Mouse (Mus musculus) hindbrain, embryonic 11.5 days (tissue): ENCODE measurements at regions not wholly inside any gene's neighbourhood (a gene's known extent, or its start where the extent isn't known, plus 50 kb on each side); places are given as distances from the start of the nearest gene placed in this dataset.
A peak's percentile ranks its signal among the peaks of the same experiment; 100 is the strongest.

ENCODE experiments used
- ATAC-seq: fragments of 200-750 bp; cut with Nextera tagmentation; 2 replicates; pipeline ENCODE4 v1.8.0; 2017; ENCODE audit warnings: mild to moderate bottlenecking, moderate TSS enrichment, moderate library complexity; ENCODE audit not compliant: low FRiP score
- DNase-seq: peaks from one replicate; pipeline ENCODE4 v3.0.0-alpha.2; 2015; ENCODE audit warnings: low spot score
- H3K27ac ChIP-seq: fragments of 300-500 bp; sonication (generic); 2 replicates; pipeline ENCODE4 v1.5.1; 2014; ENCODE audit warnings: mild to moderate bottlenecking, low read depth, low read length
- H3K27me3 ChIP-seq: fragments of 300-500 bp; sonication (generic); 2 replicates; pipeline ENCODE4 v1.6.1; 2014; ENCODE audit warnings: mild to moderate bottlenecking, low read length, moderate library complexity, mixed read lengths; ENCODE audit not compliant: control insufficient read depth, insufficient read depth
- H3K36me3 ChIP-seq: fragments of 300-500 bp; sonication (generic); 2 replicates; pipeline ENCODE4 v1.6.1; 2014; ENCODE audit warnings: mild to moderate bottlenecking, low read length, moderate library complexity, mixed read lengths; ENCODE audit not compliant: control insufficient read depth, insufficient read depth
- H3K4me1 ChIP-seq: fragments of 300-500 bp; sonication (generic); replicated peaks from 2 replicates; pipeline ENCODE4 v1.6.1; 2014; ENCODE audit warnings: low read length, mixed read lengths; ENCODE audit not compliant: control insufficient read depth, insufficient read depth
- H3K4me2 ChIP-seq: fragments of 300-500 bp; sonication (generic); replicated peaks from 2 replicates; pipeline ENCODE4 v1.6.1; 2014; ENCODE audit warnings: mild to moderate bottlenecking, low read depth, low read length
- H3K4me3 ChIP-seq: fragments of 300-500 bp; sonication (generic); 2 replicates; pipeline ENCODE4 v1.5.1; 2014; ENCODE audit warnings: low read depth, low read length
- H3K9ac ChIP-seq: fragments of 300-500 bp; sonication (generic); 2 replicates; pipeline ENCODE4 v1.6.1; 2014; ENCODE audit warnings: low read depth, low read length
- H3K9me3 ChIP-seq: fragments of 300-500 bp; sonication (generic); 2 replicates; pipeline ENCODE4 v1.6.1; 2016; ENCODE audit warnings: low read length; ENCODE audit not compliant: control insufficient read depth
- WGBS: fragments of 180-500 bp; shearing (Covaris S2); extraction: QIAGEN DNeasy Blood & Tissue Kit; methylation state at CpG from one replicate; pipeline ENCODE4 v1.1.7; 2014; 5-methylcytosine and 5-hydroxymethylcytosine counted together

- 87% methylated on average over 8 of the region's 8 CpGs for WGBS
- no peaks in the 10 kb centered on the region for H3K9me3 ChIP-seq
- no peak overlapping the region for H3K4me2 ChIP-seq
- no peaks in the 10 kb centered on the region for H3K36me3 ChIP-seq
- no peak overlapping the region for H3K27ac ChIP-seq
- ATAC-seq (no peak), DNase-seq (no peak)
- H3K4me1 ChIP-seq = no peaks in the 10 kb centered on the region
- no peak overlapping the region for H3K4me3 ChIP-seq
- no peak overlapping the region for H3K9ac ChIP-seq
- H3K27me3 ChIP-seq = no peaks in the 10 kb centered on the region
Observed at GRCm38 (mm10) chr4:150800774-150801173, 52.9 kb upstream of the Errfi1 start.

- H3K27me3 ChIP-seq = no peaks in the 10 kb centered on the region
- H3K9ac ChIP-seq = no peak overlapping the region
- no peak for ATAC-seq
- no peak overlapping the region for H3K27ac ChIP-seq
- peaks cover 2% of the 10 kb centered on the region; the same call in 1 of the 2 replicates for H3K4me1 ChIP-seq
- DNase-seq = no peak
- no peak overlapping the region for H3K4me3 ChIP-seq
- WGBS = 72% methylated on average over 22 of the region's 22 CpGs
- H3K4me2 ChIP-seq = no peak overlapping the region
- H3K36me3 ChIP-seq = no peaks in the 10 kb centered on the region
- H3K9me3 ChIP-seq = no peaks in the 10 kb centered on the region
Observed at GRCm38 (mm10) chr4:150799550-150800398, 53.9 kb upstream of the Errfi1 start.

- Histone ChIP-seq H3K27me3 (no peaks in the 10 kb centered on the region), H3K27ac (no peak overlapping the region), H3K4me1 (peaks cover 6% of the 10 kb centered on the region; the same call in 1 of the 2 replicates), H3K9me3 (no peaks in the 10 kb centered on the region), H3K9ac (no peak overlapping the region), H3K36me3 (no peaks in the 10 kb centered on the region), H3K4me2 (no peak overlapping the region), H3K4me3 (no peak overlapping the region)
- no peak for ATAC-seq
- DNase-seq = no peak
- 46% methylated on average over 13 of the region's 13 CpGs for WGBS
Observed at GRCm38 (mm10) chr4:150798783-150799530, 54.8 kb upstream of the Errfi1 start.

GRCm38 (mm10) chr4:150798281-150798680 lies 55.4 kb upstream of the Errfi1 start:
- Histone ChIP-seq H3K4me1 (peaks cover 6% of the 10 kb centered on the region; the same call in 1 of the 2 replicates), H3K9me3 (no peaks in the 10 kb centered on the region), H3K27ac (no peak overlapping the region), H3K4me3 (no peak overlapping the region), H3K4me2 (no peak overlapping the region), H3K27me3 (no peaks in the 10 kb centered on the region), H3K36me3 (no peaks in the 10 kb centered on the region), H3K9ac (no peak overlapping the region)
- no peak for DNase-seq
- 90% methylated on average over 8 of the region's 8 CpGs for WGBS
- no peak for ATAC-seq

- Histone ChIP-seq H3K4me3 (no peak overlapping the region), H3K36me3 (no peaks in the 10 kb centered on the region), H3K27ac (no peak overlapping the region), H3K27me3 (no peaks in the 10 kb centered on the region), H3K4me1 (peaks cover 6% of the 10 kb centered on the region; the same call in 1 of the 2 replicates), H3K4me2 (no peak overlapping the region), H3K9ac (no peak overlapping the region), H3K9me3 (no peaks in the 10 kb centered on the region)
- WGBS = 75% methylated on average over 3 of the region's 3 CpGs
- DNase-seq = no peak
- no peak for ATAC-seq
Observed at GRCm38 (mm10) chr4:150797057-150797456, 56.7 kb upstream of the Errfi1 start.

GRCm38 (mm10) chr4:150794878-150795277 lies 58.8 kb upstream of the Errfi1 start:
- no peaks in the 10 kb centered on the region for H3K9me3 ChIP-seq
- no peak overlapping the region for H3K4me2 ChIP-seq
- H3K36me3 ChIP-seq = no peaks in the 10 kb centered on the region
- no peak overlapping the region for H3K4me3 ChIP-seq
- no peak overlapping the region for H3K9ac ChIP-seq
- H3K27ac ChIP-seq = peak overlapping the region; percentile 39; the same call in 1 of the 2 replicates
- ATAC-seq (no peak), DNase-seq (no peak)
- H3K4me1 ChIP-seq = peaks cover 6% of the 10 kb centered on the region; the same call in 1 of the 2 replicates
- H3K27me3 ChIP-seq = no peaks in the 10 kb centered on the region
- 61% methylated on average over 5 of the region's 5 CpGs for WGBS

- peaks cover 6% of the 10 kb centered on the region; the same call in 1 of the 2 replicates for H3K4me1 ChIP-seq
- H3K36me3 ChIP-seq = no peaks in the 10 kb centered on the region
- no peak overlapping the region for H3K9ac ChIP-seq
- H3K4me3 ChIP-seq = no peak overlapping the region
- DNase-seq (peak; percentile 64), ATAC-seq (0 out of 2 replicates have a peak, but pooled peaks have one; percentile 33)
- no peak overlapping the region for H3K27ac ChIP-seq
- 29% methylated on average over 9 of the region's 9 CpGs for WGBS
- H3K9me3 ChIP-seq = no peaks in the 10 kb centered on the region
- H3K27me3 ChIP-seq = no peaks in the 10 kb centered on the region
- no peak overlapping the region for H3K4me2 ChIP-seq
Observed at GRCm38 (mm10) chr4:150794257-150794794, 59.4 kb upstream of the Errfi1 start.

- Histone ChIP-seq H3K4me3 (no peak overlapping the region), H3K27ac (no peak overlapping the region), H3K4me2 (no peak overlapping the region), H3K27me3 (no peaks in the 10 kb centered on the region), H3K9ac (no peak overlapping the region), H3K4me1 (peaks cover 6% of the 10 kb centered on the region; the same call in 1 of the 2 replicates), H3K36me3 (no peaks in the 10 kb centered on the region), H3K9me3 (no peaks in the 10 kb centered on the region)
- 81% methylated on average over 12 of the region's 12 CpGs for WGBS
- DNase-seq = no peak
- no peak for ATAC-seq
Observed at GRCm38 (mm10) chr4:150793146-150793545, 60.6 kb upstream of the Errfi1 start.
